Mouse (Mus musculus) midbrain, embryonic 11.5 days (tissue): ENCODE measurements around the gene Grk4. TPM values are rescaled to one million over a fixed set of nuclear protein-coding genes. Genes with fewer than 3 reads are reported as not detected.
A peak's percentile ranks its signal among the peaks of the same experiment; 100 is the strongest.

ENCODE experiments used
- ATAC-seq: fragments of 200-750 bp; cut with Nextera tagmentation; 2 replicates; pipeline ENCODE4 v1.8.0; 2017; ENCODE audit warnings: moderate TSS enrichment, moderate library complexity; ENCODE audit not compliant: low FRiP score
- DNase-seq: peaks from one replicate; pipeline ENCODE4 v3.0.0; 2015; ENCODE audit warnings: low spot score; ENCODE audit errors: missing footprints
- H3K27ac ChIP-seq: fragments of 300-500 bp; sonication (generic); 2 replicates; pipeline ENCODE4 v1.5.1; 2014; ENCODE audit warnings: low read depth, low read length
- H3K27me3 ChIP-seq: fragments of 300-500 bp; sonication (generic); 2 replicates; pipeline ENCODE4 v1.6.1; 2014; ENCODE audit warnings: mild to moderate bottlenecking, low read length, moderate library complexity, mixed read lengths; ENCODE audit not compliant: control insufficient read depth, insufficient read depth
- H3K36me3 ChIP-seq: fragments of 300-500 bp; sonication (generic); 2 replicates; pipeline ENCODE4 v1.6.1; 2014; ENCODE audit warnings: mild to moderate bottlenecking, low read length, moderate library complexity, mixed read lengths; ENCODE audit not compliant: control insufficient read depth, insufficient read depth
- H3K4me1 ChIP-seq: fragments of 300-500 bp; sonication (generic); 2 replicates; pipeline ENCODE4 v1.6.1; 2014; ENCODE audit warnings: low read length; ENCODE audit not compliant: control insufficient read depth, insufficient read depth
- H3K4me2 ChIP-seq: fragments of 300-500 bp; sonication (generic); 2 replicates; pipeline ENCODE4 v1.6.1; 2014; ENCODE audit warnings: mild to moderate bottlenecking, moderate library complexity
- H3K4me3 ChIP-seq: fragments of 300-500 bp; sonication (generic); 2 replicates; pipeline ENCODE4 v1.5.1; 2014; ENCODE audit warnings: low read depth, low read length
- H3K9ac ChIP-seq: fragments of 300-500 bp; sonication (generic); 2 replicates; pipeline ENCODE4 v1.6.1; 2014; ENCODE audit warnings: low read length
- H3K9me3 ChIP-seq: fragments of 300-500 bp; sonication (generic); 2 replicates; pipeline ENCODE4 v1.6.1; 2016; ENCODE audit warnings: low read length; ENCODE audit not compliant: control insufficient read depth
- WGBS: fragments of 180-500 bp; shearing (Covaris S2); extraction: QIAGEN DNeasy Blood & Tissue Kit; methylation state at CpG from one replicate; pipeline ENCODE4 v1.1.7; 2014; 5-methylcytosine and 5-hydroxymethylcytosine counted together
- polyA plus RNA-seq: library from polyadenylated mRNA; unstranded; fragments of >200 nt; fragmentation: Nextera tagmentation; extraction: Ambion mirVana; gene quantifications from 2 replicates; pipeline ENCODE4 v1.2.1, GENCODE M21; 2014

The Grk4 gene
- 1.4 and 1.8 TPM in 2 replicates for polyA plus RNA-seq

DNA sequence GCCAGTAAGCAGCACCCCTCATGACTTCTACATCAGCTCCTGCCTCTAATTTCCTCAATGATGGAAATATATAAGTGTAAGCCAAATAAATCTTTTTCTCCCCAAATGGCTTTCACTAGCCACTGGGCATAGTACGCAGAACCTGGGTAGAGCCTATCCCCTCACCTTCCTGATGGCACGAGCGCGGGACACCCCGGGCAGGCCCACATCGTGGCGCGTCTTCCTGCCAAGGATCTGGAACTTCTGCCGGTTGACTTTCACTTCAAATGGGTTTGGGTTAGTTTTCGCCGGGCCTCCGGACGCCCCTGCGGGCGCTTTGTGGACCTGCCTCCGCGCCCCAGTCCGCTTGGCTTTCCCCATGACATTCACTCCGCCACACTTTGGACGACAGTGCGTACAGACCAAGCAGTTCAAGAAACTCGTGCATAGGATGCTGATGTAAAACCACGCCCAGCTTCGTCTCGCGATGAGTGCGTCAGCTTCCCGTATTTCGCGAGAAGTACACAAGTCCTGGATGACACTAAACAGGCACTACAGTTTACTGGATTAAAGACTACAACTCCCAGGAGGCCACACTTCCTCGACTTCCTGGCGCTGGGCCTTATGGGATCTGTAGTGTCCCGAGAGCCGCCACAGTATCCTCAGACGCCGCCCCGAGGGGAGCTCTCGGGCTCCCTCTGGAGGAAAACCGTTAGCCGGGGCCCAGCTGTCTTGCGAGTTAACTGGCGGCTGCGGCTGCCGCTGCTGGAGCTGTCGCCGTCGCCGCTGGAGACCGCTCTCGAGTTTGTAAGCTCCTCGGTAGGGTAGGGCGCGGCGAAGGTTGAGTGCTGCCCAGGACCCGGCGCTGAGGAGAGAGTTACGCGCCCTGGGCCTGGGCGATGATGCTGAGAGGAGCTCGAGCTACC, at the start of gene Grk4, which contains the start of gene Nop14:
Gene Grk4, plus strand, starts transcription at position 694 of the 905 bp plus-strand sequence.
Gene Nop14, minus strand, starts transcription at position 463 of the 905 bp plus-strand sequence.
- ATAC-seq (peak; percentile 100), DNase-seq (peak; percentile 100)
- Histone ChIP-seq H3K4me2 (peak within 1 kb of the TSS; percentile 59), H3K36me3 (peaks cover 8% of the 10 kb centered on the region; the same call in 1 of the 2 replicates), H3K27me3 (no peaks in the 10 kb centered on the region), H3K9me3 (no peaks in the 10 kb centered on the region), H3K27ac (peak within 1 kb of the TSS; percentile 76), H3K9ac (peak within 1 kb of the TSS; percentile 68), H3K4me3 (peak within 1 kb of the TSS; percentile 54), H3K4me1 (peaks cover 9% of the 10 kb centered on the region)
- under 1% methylated on average over 60 of the region's 60 CpGs for WGBS

DNA sequence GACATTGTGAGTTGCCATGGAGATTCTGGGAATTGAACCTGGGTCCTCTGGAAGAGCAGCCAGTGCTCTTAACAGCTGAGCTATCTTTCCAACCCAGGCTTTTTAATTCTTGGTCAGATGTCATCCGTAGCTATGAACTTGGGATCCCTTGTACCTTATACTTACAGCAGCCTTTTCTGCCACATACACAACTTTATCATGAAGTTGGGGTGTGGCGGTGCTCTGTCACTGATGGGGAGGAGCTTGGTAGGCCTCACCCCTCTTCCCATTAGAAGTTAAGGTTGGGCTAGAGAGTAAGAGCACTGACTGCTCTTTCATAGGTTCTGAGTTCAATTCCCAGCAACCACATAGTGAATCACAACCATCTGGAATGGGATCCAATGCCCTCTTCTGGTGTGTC, 27.2 kb upstream of the Grk4 start:
- no peak overlapping the region for H3K4me3 ChIP-seq
- WGBS, result 93% methylated on average over 2 of the region's 2 CpGs
- H3K27ac ChIP-seq, result no peak overlapping the region
- ATAC-seq (no peak), DNase-seq (no peak)
- H3K9ac ChIP-seq, result no peak overlapping the region
- no peak overlapping the region for H3K4me2 ChIP-seq
- no peaks in the 10 kb centered on the region for H3K27me3 ChIP-seq
- H3K9me3 ChIP-seq, result no peaks in the 10 kb centered on the region
- H3K36me3 ChIP-seq, result peaks cover 20% of the 10 kb centered on the region
- H3K4me1 ChIP-seq, result peaks cover 11% of the 10 kb centered on the region

DNA sequence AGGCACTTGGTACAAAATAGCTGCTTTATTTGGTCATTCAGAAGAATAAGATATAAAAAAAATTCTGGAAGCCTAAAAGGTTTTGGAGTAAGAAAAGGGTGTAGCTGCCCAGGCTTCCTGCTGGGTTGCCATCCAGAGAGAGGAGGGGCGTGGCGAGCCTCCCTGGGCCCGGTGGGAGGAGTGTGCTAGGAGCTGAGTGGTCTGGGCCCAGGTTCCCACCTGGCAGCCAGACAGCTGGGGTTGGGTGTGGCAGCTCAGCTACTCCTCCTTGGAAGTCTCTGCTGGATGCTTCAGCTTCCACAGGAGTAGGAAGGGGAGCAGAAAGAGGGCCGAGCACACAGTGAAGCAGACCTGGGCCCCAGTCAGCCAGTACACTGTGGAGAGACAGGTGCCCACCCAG, 26.5 kb upstream of the Grk4 start:
- Histone ChIP-seq H3K27ac (no peak overlapping the region), H3K4me3 (no peak overlapping the region), H3K27me3 (no peaks in the 10 kb centered on the region), H3K9ac (no peak overlapping the region), H3K9me3 (no peaks in the 10 kb centered on the region), H3K4me2 (no peak overlapping the region), H3K4me1 (peaks cover 11% of the 10 kb centered on the region), H3K36me3 (peaks cover 21% of the 10 kb centered on the region)
- DNase-seq (no peak), ATAC-seq (no peak)
- 82% methylated on average over 4 of the region's 4 CpGs for WGBS

DNA sequence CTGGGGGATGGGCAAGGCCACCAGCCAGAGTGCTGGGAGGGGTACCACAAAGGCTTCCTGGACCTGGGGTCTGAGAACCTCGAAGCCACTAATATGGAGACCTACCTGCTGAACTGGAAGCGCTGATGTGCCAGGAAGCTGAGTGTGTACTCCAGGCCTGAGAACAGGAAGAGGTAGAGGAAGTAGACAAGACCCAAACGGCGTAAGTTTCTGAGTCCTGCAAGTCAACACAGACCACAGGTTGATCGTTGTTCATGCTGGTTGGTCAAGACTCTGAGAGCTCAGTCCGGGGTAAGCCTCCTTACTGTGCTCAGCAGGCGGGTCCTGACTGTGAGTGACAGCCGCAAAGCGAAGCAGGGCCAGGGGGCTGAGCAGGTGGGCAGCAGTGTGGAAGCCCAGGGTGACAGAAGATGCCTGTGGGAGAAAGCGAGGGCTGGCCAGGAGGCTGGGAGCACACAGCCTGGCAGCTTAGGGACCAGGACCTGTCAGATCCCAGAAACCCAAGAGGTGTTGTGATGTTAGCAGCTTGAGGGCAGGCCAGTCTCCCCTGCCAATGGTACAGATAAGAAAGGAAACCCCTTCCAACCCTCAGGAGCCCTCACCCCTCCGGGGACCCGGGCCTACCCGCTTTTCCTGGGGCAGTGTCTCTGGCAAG, 25.3 kb upstream of the Grk4 start:
- Histone ChIP-seq H3K4me3 (no peak overlapping the region), H3K9me3 (no peaks in the 10 kb centered on the region), H3K36me3 (peaks cover 21% of the 10 kb centered on the region), H3K9ac (no peak overlapping the region), H3K27me3 (no peaks in the 10 kb centered on the region), H3K4me1 (peaks cover 11% of the 10 kb centered on the region), H3K27ac (no peak overlapping the region), H3K4me2 (no peak overlapping the region)
- WGBS, result 93% methylated on average over 13 of the region's 13 CpGs
- DNase-seq (no peak), ATAC-seq (no peak)

DNA sequence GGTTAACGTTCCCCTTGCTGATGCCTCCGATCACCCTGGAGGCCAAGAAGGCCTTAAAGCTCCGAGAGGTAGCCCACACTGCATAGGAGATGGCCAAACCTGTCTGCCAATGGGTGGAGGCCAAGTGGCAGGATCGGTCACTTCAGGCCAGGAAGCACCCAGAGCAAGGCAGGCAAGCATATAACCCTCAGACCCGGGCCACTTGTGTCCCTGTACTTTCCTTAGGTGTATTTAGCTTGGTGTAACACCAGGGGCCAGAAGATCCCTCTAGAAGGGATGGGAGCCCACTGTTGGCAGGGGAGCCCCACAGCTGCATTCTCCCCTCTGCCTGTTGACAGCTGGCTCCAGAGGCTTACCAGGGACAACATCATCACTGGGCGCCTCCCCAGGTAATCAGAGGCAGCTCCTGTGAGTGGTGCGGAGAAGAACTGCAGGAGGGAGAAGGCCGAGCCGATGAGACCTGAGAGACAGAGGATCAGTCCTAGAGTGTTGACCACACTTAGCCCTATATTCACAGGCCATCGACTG, 24.4 kb upstream of the Grk4 start:
- WGBS, result 63% methylated on average over 10 of the region's 10 CpGs
- peak; percentile 89 for DNase-seq
- Histone ChIP-seq H3K4me2 (peak overlapping the region; percentile 90), H3K27me3 (no peaks in the 10 kb centered on the region), H3K9me3 (no peaks in the 10 kb centered on the region), H3K4me3 (peak overlapping the region; percentile 49), H3K36me3 (peaks cover 17% of the 10 kb centered on the region), H3K4me1 (peaks cover 11% of the 10 kb centered on the region), H3K9ac (no peak overlapping the region), H3K27ac (no peak overlapping the region)
- ATAC-seq, result no peak

DNA sequence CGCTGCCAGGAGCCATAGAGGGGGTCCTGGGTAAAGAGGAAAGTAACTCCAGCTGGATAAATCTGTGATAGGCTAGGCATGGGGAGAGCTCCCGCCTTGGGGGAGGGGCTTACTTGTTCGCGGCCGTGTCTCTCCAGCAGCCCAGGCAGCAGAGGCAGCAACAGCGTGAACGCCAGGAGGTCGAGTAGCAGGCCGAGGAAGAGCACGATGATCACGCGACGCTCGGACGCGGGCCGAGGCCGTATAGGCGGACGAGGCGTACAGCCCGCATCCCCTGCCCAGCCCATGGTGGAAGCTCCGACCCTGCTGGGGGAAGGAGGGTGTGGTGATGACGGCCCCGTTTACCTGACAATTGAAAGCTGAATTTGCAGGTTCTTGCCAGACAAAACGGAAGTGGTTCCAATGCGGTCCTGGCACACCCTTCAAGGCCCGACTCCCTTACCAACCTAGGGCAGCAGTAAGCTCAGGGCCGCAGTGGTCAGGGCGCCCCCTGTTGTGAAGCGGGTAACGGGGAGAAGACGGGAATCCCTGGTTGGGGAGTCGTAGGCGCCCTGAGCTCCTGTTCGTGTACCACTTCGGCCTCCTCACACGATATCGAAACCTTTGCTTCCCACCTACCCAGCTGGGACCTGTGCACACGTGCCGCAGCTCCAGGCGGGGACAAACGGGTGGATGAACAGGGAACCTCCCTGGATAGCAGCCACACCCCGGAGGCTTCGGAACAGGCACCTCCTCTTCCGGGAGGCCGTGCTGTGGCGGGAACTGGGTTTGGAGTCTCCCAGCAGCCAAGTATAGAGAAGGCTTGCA, 23.5 kb upstream of the Grk4 start, which contains the start of gene Mfsd10:
Gene Mfsd10, minus strand, starts transcription at position 732 of the 807 bp plus-strand sequence.
- Histone ChIP-seq H3K9me3 (no peaks in the 10 kb centered on the region), H3K27ac (peak within 1 kb of the TSS; percentile 22; the same call in 1 of the 2 replicates), H3K4me2 (peak within 1 kb of the TSS; percentile 90), H3K4me1 (peaks cover 11% of the 10 kb centered on the region), H3K36me3 (peaks cover 12% of the 10 kb centered on the region; the same call in 1 of the 2 replicates), H3K4me3 (peak within 1 kb of the TSS; percentile 49), H3K27me3 (no peaks in the 10 kb centered on the region), H3K9ac (peak within 1 kb of the TSS; percentile 55)
- DNase-seq (peak; percentile 95), ATAC-seq (peak; percentile 88)
- under 1% methylated on average over 47 of the region's 48 CpGs for WGBS

DNA sequence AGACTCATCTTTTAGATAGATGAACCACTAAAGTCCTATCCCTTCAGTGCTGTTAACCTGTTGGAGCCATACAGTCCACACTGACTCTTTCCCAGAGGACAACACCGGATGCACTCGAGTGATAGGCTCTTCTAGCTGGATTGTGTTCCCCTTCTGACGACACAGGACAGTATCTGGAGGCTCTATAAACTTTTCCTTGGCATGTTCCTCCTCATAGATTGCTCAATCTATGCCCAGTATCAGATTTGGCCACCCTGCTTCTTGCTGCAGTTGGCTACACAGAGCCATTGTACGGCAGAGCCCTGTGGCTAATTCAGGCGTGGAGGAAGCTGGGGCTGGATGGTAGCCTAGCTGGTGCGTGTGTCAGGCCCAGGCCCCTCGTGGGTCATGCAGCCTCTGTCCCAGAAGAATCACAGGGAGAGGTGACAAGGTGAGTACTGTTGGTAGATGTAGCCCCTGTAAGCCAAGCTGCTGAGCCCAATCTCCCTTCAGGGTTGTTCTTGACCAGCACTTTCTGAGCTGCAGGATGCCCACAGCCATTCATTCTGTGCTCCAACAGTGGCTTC, 22.5 kb upstream of the Grk4 start:
- no peaks in the 10 kb centered on the region for H3K9me3 ChIP-seq
- H3K4me2 ChIP-seq, result no peak overlapping the region
- no peak overlapping the region for H3K4me3 ChIP-seq
- H3K27ac ChIP-seq, result no peak overlapping the region
- no peaks in the 10 kb centered on the region for H3K27me3 ChIP-seq
- peaks cover 12% of the 10 kb centered on the region; the same call in 1 of the 2 replicates for H3K36me3 ChIP-seq
- H3K4me1 ChIP-seq, result peaks cover 11% of the 10 kb centered on the region
- ATAC-seq (no peak), DNase-seq (no peak)
- H3K9ac ChIP-seq, result peak overlapping the region; percentile 55; the same call in 1 of the 2 replicates
- WGBS, result 83% methylated on average over 7 of the region's 7 CpGs

DNA sequence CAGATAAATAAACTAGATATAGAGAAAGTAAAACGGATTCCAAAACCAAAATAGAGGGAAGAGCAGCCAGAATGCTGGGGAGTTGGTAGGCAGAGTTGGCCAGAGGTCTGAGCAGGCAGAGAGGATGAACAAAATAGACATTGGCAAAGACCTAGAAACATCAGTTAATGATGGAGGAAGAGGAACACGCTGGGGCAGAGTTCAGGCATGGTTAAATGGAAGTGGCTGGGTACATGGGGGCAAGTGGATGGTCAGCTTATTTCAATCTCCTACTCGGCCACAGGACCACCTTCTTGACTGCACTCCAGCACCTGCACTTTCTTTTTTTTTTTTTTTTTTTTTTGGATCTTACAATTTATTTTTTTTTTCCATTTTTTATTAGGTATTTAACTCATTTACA, 18.2 kb upstream of the Grk4 start:
- H3K36me3 ChIP-seq, result peaks cover 12% of the 10 kb centered on the region
- no peak overlapping the region for H3K4me3 ChIP-seq
- H3K9me3 ChIP-seq, result no peaks in the 10 kb centered on the region
- no peak overlapping the region for H3K9ac ChIP-seq
- H3K27ac ChIP-seq, result no peak overlapping the region
- H3K4me1 ChIP-seq, result peaks cover 4% of the 10 kb centered on the region; the same call in 1 of the 2 replicates
- no peak for ATAC-seq
- no peak for DNase-seq
- 89% methylated on average over 3 of the region's 3 CpGs for WGBS
- H3K27me3 ChIP-seq, result no peaks in the 10 kb centered on the region
- H3K4me2 ChIP-seq, result no peak overlapping the region
